Mouse (Mus musculus) thymus, postnatal 0 days (tissue): ENCODE measurements around the gene Cdk19. TPM values are rescaled to one million over a fixed set of nuclear protein-coding genes. Genes with fewer than 3 reads are reported as not detected.
"Not testable (repeated sequence)": the region's sequence is repeated elsewhere in the genome, so short reads cannot be mapped to it uniquely, and the experiment has no call there.

Experiments
- DNase-seq: peaks from one replicate; pipeline ENCODE4 v3.0.0-alpha.2; 2015; ENCODE audit warnings: low spot score
- polyA plus RNA-seq: library from polyadenylated mRNA; unstranded; fragments of >200 nt; fragmentation: Nextera tagmentation; extraction: Ambion mirVana; gene quantifications from 2 replicates; pipeline ENCODE4 v1.2.1, GENCODE M21; 2015

Gene Cdk19
- polyA plus RNA-seq, 1 experiment from 2014 or later = 19.7 TPM

DNA sequence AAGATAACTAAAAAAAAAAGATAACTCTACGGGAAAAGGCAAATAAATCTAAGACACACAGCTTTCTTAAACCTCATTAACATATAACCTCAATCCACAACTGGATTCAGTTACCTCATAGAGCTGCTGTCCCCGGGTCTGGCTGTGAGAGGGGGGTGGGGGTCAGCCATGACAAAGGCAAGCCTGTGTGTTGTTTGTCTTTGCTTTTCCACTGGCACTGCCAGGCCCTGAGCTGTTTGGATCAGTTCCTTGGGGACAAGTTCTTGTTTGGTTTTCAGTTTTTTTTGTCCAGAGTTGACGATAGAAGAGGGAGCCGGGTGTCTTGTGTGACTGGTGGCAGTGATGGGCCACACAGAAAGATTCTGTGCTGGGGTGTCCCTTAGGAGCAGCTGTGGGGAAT is 177.1 kb downstream of the Cdk19 start:
- DNase-seq = no peak

- DNase-seq = no peak
Observed at GRCm38 (mm10) chr10:40519586-40519985, 180.2 kb downstream of the Cdk19 start.

GRCm38 (mm10) chr10:40521579-40521978 is 182.2 kb downstream of the Cdk19 start:
- no peak for DNase-seq

DNA sequence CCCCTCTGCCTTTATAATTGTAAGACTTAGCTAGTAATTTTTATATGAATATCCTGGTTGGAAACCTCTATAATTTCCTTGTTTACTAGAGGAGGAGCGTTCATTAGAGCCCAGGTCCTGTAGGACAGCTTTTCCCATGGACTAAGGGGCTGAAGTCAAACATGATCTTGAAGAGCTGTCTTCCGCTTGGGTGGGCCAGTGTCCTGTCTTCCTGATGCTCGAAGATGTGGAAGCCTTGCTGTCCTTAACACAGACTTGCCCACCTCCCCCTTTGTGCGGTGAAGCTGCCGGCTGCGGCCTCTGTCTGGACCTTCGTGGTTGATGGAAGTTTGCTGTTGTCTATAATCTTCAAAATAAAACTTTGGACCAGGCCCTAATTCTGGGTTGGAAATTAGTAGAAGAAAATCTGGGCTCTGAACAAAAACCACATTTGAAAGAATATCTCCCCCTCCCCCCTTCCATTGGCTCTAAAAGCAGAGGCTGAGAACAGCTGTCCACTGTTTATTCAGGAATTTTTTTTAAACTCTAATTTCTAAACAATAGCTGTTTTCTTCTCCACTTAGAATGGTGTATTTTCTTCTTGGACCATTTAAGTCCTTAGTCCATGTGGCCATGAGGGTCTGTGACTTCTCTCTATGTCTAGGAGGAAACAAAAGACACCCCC is 184.1 kb downstream of the Cdk19 start:
- no peak for DNase-seq

GRCm38 (mm10) chr10:40524032-40524806 is 184.9 kb downstream of the Cdk19 start:
- DNase-seq = no peak

DNA sequence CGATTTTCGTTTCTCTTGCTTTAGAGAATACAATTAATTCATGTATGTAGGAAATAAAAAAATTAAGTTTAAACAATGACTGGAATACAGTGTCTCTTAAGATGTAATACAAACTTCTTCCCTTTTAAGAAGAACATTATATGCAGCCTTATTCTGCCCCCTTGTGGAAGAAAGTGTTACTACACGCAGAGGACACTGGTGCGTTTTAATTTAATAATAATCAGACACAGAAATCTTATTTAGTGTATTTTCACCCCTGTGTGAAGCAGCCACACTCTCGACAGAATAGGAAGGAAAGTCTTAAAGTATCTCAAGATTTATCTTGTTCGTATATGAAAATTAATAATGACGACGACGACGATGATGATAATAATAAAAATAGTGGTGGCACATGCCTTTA is 185.6 kb downstream of the Cdk19 start:
- DNase-seq = peak; percentile 71

DNA sequence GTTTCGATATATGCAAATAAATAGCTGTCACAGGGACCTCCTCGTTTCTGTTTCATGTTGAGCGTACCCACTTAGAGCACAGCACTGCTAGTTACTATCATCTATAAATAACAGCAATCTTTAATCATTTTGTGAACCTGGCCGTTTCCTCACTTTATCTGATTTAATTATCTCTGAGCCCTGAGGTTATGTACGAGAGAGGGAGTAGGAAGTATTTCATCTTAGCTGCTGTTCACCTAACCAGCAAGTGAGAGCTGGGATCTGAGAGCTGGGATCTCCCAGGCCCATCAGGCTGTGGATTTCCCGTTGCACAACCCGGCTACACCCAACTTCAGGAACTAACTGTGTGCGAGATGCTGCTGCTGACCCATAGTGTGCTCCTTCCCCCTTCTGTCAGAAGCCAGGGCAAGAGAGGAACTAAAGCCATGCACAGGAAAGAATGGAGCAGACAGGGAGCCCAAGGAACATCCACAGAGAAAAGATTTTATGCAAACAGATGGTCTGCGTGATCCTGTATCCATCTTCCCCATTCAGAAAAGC is 186.3 kb downstream of the Cdk19 start:
- no peak for DNase-seq

DNA sequence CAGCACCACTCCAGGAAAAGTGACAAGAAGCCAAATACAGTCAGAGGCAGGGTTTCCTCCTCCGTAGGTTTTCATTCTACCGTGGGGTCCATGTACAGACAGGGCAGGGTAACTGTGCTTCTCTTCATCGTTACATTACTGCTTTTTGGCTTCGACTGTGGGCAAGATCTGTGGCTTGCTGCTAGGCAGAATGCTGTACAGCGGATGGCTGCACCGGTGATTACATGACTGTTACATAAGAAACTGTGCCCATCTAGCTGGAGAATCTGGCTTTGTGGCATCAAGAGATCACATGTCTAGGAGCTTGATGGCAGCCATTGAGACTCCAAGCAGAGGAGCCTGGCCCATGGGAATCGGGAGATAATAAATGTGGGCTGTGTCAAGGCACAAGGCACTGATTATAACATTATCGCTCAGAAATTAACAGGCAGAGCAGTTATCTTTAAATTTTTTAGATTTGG is 187.0 kb downstream of the Cdk19 start:
- DNase-seq = no peak

DNA sequence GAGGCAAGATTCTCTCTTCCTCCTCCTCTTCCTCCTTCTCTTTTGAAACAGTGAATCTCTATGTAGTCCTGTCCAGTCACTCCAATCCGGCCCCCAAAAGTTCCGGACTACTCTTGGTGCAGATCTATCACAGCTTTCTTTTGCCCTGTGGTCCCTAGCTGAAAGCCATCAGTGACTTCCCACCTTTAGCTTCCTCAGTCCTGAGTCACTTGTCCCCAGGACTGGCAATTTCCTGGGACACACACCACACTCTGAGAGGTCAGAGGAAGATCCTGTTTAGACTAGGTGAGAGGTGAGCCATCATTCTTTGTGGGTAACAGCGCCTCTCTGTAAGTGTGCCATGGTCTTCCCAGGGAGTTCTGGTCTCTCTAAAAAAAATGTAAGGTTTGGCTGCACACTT is 187.6 kb downstream of the Cdk19 start:
- DNase-seq = no peak

DNA sequence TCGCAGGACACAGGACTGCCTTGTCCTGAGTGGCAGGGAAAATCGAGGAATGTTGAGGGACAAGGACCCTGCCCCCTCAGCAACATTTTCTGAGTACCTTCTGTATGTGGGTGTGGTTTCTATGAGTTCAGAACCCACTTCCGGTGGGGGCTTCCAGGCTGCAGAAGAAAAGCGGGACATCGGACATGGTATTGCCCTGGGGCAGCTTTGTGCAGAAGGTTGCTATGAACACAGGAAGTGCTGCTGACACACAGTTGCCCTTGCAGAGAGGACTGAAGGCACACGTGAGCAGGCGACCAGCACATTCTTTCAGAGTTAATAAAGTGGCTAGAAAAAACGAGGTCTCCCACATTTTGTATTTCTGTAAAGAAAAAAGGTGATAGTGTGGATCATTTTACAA is 188.2 kb downstream of the Cdk19 start:
- peak; percentile 77 for DNase-seq

DNA sequence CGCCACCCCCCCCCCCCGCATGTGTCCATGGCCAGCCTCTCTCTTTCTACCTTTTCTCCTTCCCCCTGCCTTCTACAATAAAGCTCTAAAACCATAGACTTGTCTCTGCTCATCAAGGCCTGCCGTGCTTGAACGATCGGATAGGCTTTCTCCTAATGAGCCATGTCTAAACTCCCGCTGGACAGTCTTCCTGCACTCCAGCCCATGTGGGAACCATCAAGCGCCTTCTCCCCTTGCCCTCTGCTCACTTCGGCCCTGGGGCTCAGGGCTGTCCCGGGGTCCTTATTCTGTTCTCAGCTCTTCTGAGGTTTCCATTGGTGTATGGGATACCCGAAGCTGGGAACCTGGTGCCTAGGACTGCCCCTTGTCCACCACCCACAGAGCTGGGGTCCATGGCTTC is 189.3 kb downstream of the Cdk19 start:
- no peak for DNase-seq

DNA sequence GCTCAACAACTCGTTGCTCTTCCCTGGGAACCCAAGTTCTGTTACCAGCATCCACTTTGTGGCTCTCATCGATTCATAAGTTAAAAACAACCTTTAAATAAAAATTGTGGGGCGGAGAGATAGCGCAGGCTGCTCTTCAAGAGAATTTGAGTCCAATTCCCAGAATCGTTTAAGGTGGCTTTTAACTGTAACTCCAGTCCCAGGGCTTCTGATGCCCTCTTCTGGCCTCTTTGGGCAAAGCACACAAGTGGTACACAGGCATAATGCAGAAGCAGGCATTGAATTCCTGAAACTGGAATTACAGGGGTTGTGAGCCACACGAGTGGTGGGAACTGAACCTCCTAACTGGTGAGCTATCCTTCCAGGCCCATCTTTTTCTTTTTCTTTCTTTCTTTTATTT is 190.3 kb downstream of the Cdk19 start:
- peak; percentile 68 for DNase-seq

GRCm38 (mm10) chr10:40530661-40531060 is 191.3 kb downstream of the Cdk19 start:
- no peak for DNase-seq

DNA sequence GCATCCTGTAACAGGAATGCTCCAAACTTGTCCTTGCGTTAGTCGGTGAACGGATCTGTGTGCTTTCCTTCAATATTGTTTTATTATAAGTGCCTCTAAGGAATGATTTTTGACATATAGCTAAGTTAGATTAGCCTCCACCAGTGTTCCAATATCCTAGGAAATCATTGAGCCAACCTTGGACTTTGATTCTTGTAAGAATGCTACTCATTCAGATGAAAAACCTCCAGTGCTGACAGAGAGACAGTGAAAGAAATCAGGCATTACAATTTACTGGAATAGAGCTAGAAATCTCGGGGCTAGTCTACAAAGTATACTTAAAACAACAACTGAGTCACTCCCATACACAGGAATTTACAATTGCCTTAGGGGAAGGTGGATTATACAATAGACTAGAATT is 193.2 kb downstream of the Cdk19 start:
- not testable (repeated sequence) for DNase-seq

Other genes starting within 250 kb of the Cdk19 start
- 26.5 and 31.2 TPM in 2 replicates for gene Slc16a10, start 197.3 kb upstream of the Cdk19 start, polyA plus RNA-seq
- gene Rpf2, start 92.5 kb upstream of the Cdk19 start, polyA plus RNA-seq = 94.7 and 98.0 TPM in 2 replicates
- gene Gtf3c6, start 81.5 kb upstream of the Cdk19 start, polyA plus RNA-seq = 69.9 and 74.1 TPM in 2 replicates
- gene Amd1, start 37.4 kb upstream of the Cdk19 start, polyA plus RNA-seq = 40.1 and 40.3 TPM in 2 replicates
- gene Slc22a16, start 230.8 kb downstream of the Cdk19 start, polyA plus RNA-seq = not detected in 2 replicates